Mouse (Mus musculus) lung, postnatal 0 days (tissue): Measurements from ENCODE around the gene Olfr328.

ENCODE experiments used
- CTCF ChIP-seq: IDR thresholded peaks from 2 replicates; pipeline ENCODE4 v1.5.1; 2016; ENCODE audit warnings: antibody characterized with exemption, mild to moderate bottlenecking
- EP300 ChIP-seq: IDR thresholded peaks from 2 replicates; pipeline ENCODE4 v1.6.1; 2016; ENCODE audit warnings: antibody characterized with exemption, mild to moderate bottlenecking, control low read depth

DNA sequence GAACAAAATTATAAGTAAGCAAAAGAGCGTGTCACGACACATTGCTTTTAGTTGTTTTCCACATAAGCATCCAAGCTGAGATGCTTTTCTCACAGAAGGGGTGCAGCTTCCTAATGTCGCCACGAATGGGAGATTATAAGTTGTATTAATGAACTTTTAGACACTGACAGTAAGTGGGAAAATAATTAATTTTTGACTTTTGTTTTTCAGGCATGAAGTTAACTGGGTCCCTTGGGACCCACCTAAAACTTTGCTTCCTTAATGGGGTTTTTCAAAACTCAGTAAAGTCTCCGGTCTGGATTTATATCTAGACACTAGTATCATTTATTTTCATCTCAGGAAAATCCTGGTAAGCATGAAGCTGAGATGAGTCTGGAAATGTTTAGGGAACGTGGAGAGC is 39.4 kb upstream of the Olfr328 start, which contains the start of gene Olfr324:
- TF ChIP-seq CTCF (no peak), EP300 (no peak)
